Mouse (Mus musculus): ENCODE data around the gene Cd2. TPM values are rescaled to one million over a fixed set of nuclear protein-coding genes. Genes with fewer than 3 reads are reported as not detected.

Cd2 gene
- polyA plus RNA-seq (2011; ENCODE audit: insufficient read depth, insufficient read length, low replicate concordance, missing spikeins) = 10.9 and 29.0 TPM in 2 replicates

GRCm38 (mm10) chr3:101287911-101288311, at the start of gene Cd2:
Gene Cd2, minus strand, starts transcription at chr3:101287939.
- WGBS = 12% methylated on average over 4 of the region's 4 CpGs
- peak within 1 kb of the TSS; percentile 70 for H3K4me3 ChIP-seq (replicated peaks; ENCODE audit: control insufficient read depth, low read depth, low read length)
- TF ChIP-seq CTCF (IDR thresholded peaks at IDR 0.05; ENCODE audit: control insufficient read depth, insufficient read depth, low read length) (no peak), POLR2A (IDR thresholded peaks at IDR 0.05; ENCODE audit: borderline replicate concordance, control insufficient read depth, low read depth, low read length) (no peak)

GRCm38 (mm10) chr3:101328617-101329016, 40.9 kb upstream of the Cd2 start:
- no peak overlapping the region for H3K4me3 ChIP-seq (replicated peaks; ENCODE audit: control insufficient read depth, low read depth, low read length)
- 77% methylated on average over 7 of the region's 7 CpGs for WGBS
- H3K4me1 ChIP-seq (ENCODE audit: control insufficient read depth, insufficient read depth, low read length) = no peaks in the 10 kb centered on the region
- H3K27ac ChIP-seq (ENCODE audit: control insufficient read depth, insufficient read depth, low read depth, low read length, poor library complexity) = no peak overlapping the region
- TF ChIP-seq CTCF (IDR thresholded peaks at IDR 0.05; ENCODE audit: control insufficient read depth, insufficient read depth, low read length) = no peak
- no peak for TF ChIP-seq POLR2A (IDR thresholded peaks at IDR 0.05; ENCODE audit: borderline replicate concordance, control insufficient read depth, low read depth, low read length)

More at GRCm38 (mm10) chr3:101287911-101288311, at the start of gene Cd2:
- H3K4me1 ChIP-seq (ENCODE audit: control insufficient read depth, insufficient read depth, low read length) = peaks cover 1% of the 10 kb centered on the region
- peak within 1 kb of the TSS; percentile 66 for H3K27ac ChIP-seq (ENCODE audit: control insufficient read depth, insufficient read depth, low read depth, low read length, poor library complexity)

GRCm38 (mm10) chr3:101327248-101327647, 39.5 kb upstream of the Cd2 start:
- Histone ChIP-seq H3K4me3 (replicated peaks; ENCODE audit: control insufficient read depth, low read depth, low read length) (no peak overlapping the region), H3K27ac (ENCODE audit: control insufficient read depth, insufficient read depth, low read depth, low read length, poor library complexity) (no peak overlapping the region), H3K4me1 (ENCODE audit: control insufficient read depth, insufficient read depth, low read length) (no peaks in the 10 kb centered on the region)
- 83% methylated on average over 2 of the region's 2 CpGs for WGBS
- TF ChIP-seq CTCF (IDR thresholded peaks at IDR 0.05; ENCODE audit: control insufficient read depth, insufficient read depth, low read length) = no peak
- no peak for TF ChIP-seq POLR2A (IDR thresholded peaks at IDR 0.05; ENCODE audit: borderline replicate concordance, control insufficient read depth, low read depth, low read length)

- TF ChIP-seq POLR2A (IDR thresholded peaks at IDR 0.05; ENCODE audit: borderline replicate concordance, control insufficient read depth, low read depth, low read length) (no peak), CTCF (IDR thresholded peaks at IDR 0.05; ENCODE audit: control insufficient read depth, insufficient read depth, low read length) (no peak)
- no peak overlapping the region for H3K4me3 ChIP-seq (replicated peaks; ENCODE audit: control insufficient read depth, low read depth, low read length)
- WGBS = 61% methylated on average over 10 of the region's 10 CpGs
- H3K4me1 ChIP-seq (ENCODE audit: control insufficient read depth, insufficient read depth, low read length) = no peaks in the 10 kb centered on the region
- no peak overlapping the region for H3K27ac ChIP-seq (ENCODE audit: control insufficient read depth, insufficient read depth, low read depth, low read length, poor library complexity)
Observed at GRCm38 (mm10) chr3:101322437-101322836, 34.7 kb upstream of the Cd2 start.

GRCm38 (mm10) chr3:101320874-101321273, 33.1 kb upstream of the Cd2 start:
- H3K4me1 ChIP-seq (ENCODE audit: control insufficient read depth, insufficient read depth, low read length) = no peaks in the 10 kb centered on the region
- TF ChIP-seq POLR2A (IDR thresholded peaks at IDR 0.05; ENCODE audit: borderline replicate concordance, control insufficient read depth, low read depth, low read length) (no peak), CTCF (IDR thresholded peaks at IDR 0.05; ENCODE audit: control insufficient read depth, insufficient read depth, low read length) (no peak)

GRCm38 (mm10) chr3:101318516-101319170, 30.9 kb upstream of the Cd2 start:
- 90% methylated on average over 6 of the region's 6 CpGs for WGBS
- no peak for TF ChIP-seq POLR2A (IDR thresholded peaks at IDR 0.05; ENCODE audit: borderline replicate concordance, control insufficient read depth, low read depth, low read length)
- TF ChIP-seq CTCF (IDR thresholded peaks at IDR 0.05; ENCODE audit: control insufficient read depth, insufficient read depth, low read length) = no peak
- no peak overlapping the region for H3K4me3 ChIP-seq (replicated peaks; ENCODE audit: control insufficient read depth, low read depth, low read length)
- peaks cover 1% of the 10 kb centered on the region; the same call in 1 of the 2 replicates for H3K4me1 ChIP-seq (ENCODE audit: control insufficient read depth, insufficient read depth, low read length)
- H3K27ac ChIP-seq (ENCODE audit: control insufficient read depth, insufficient read depth, low read depth, low read length, poor library complexity) = no peak overlapping the region

More at GRCm38 (mm10) chr3:101320874-101321273, 33.1 kb upstream of the Cd2 start:
- H3K4me3 ChIP-seq (replicated peaks; ENCODE audit: control insufficient read depth, low read depth, low read length) = no peak overlapping the region
- 81% methylated on average over 7 of the region's 7 CpGs for whole genome bisulfite sequencing
- no peak overlapping the region for H3K27ac ChIP-seq (ENCODE audit: control insufficient read depth, insufficient read depth, low read depth, low read length, poor library complexity)

GRCm38 (mm10) chr3:101318115-101318514, 30.4 kb upstream of the Cd2 start:
- peaks cover 1% of the 10 kb centered on the region; the same call in 1 of the 2 replicates for H3K4me1 ChIP-seq (ENCODE audit: control insufficient read depth, insufficient read depth, low read length)

GRCm38 (mm10) chr3:101314954-101315353, 27.2 kb upstream of the Cd2 start:
- no peak overlapping the region for H3K27ac ChIP-seq (ENCODE audit: control insufficient read depth, insufficient read depth, low read depth, low read length, poor library complexity)
- WGBS = 79% methylated on average over 6 of the region's 6 CpGs
- peaks cover 1% of the 10 kb centered on the region; the same call in 1 of the 2 replicates for H3K4me1 ChIP-seq (ENCODE audit: control insufficient read depth, insufficient read depth, low read length)
- no peak overlapping the region for H3K4me3 ChIP-seq (replicated peaks; ENCODE audit: control insufficient read depth, low read depth, low read length)
- no peak for TF ChIP-seq CTCF (IDR thresholded peaks at IDR 0.05; ENCODE audit: control insufficient read depth, insufficient read depth, low read length)
- TF ChIP-seq POLR2A (IDR thresholded peaks at IDR 0.05; ENCODE audit: borderline replicate concordance, control insufficient read depth, low read depth, low read length) = no peak

More at GRCm38 (mm10) chr3:101318115-101318514, 30.4 kb upstream of the Cd2 start:
- no peak overlapping the region for H3K27ac ChIP-seq (ENCODE audit: control insufficient read depth, insufficient read depth, low read depth, low read length, poor library complexity)
- no peak overlapping the region for H3K4me3 ChIP-seq (replicated peaks; ENCODE audit: control insufficient read depth, low read depth, low read length)
- TF ChIP-seq CTCF (IDR thresholded peaks at IDR 0.05; ENCODE audit: control insufficient read depth, insufficient read depth, low read length) (peak; percentile 60; the same call in 1 of the 2 replicates), POLR2A (IDR thresholded peaks at IDR 0.05; ENCODE audit: borderline replicate concordance, control insufficient read depth, low read depth, low read length) (no peak)
- 69% methylated on average over 6 of the region's 6 CpGs for WGBS

Measured in bone marrow, adult 2 months (tissue).